Mouse (Mus musculus) heart, postnatal 36 days (tissue): ENCODE measurements around the gene Calm3. TPM values are rescaled to one million over a fixed set of nuclear protein-coding genes. Genes with fewer than 3 reads are reported as not detected.

ENCODE experiments used
- DNase-seq, 2 experiments: peaks; one replicate each; pipeline ENCODE4 v3.0.0; 2021 to 2022
- intact Hi-C: fragments of 180-260 bp; cut with DNase I; formaldehyde crosslinking; loops from one replicate; pipeline ENCODE4 v1.15.1; 2025
- total RNA-seq, 2 experiments: library from RNA; stranded (reverse); gene quantifications; 2 replicates each; pipeline ENCODE4 v1.2.3; 2021

Gene Calm3
- total RNA-seq, 2 experiments from 2014 or later, result 182 to 193 TPM

GRCm38 (mm10) chr7:16895000-16895399, 28.9 kb downstream of the Calm3 start:
- DNase-seq, result peak; percentile 82 to 84
- intact Hi-C loops, result loop anchor here (1.0 kb wide), 1 partner anchor 18 kb away; no protein-coding TSS in a partner anchor

GRCm38 (mm10) chr7:16894279-16894678, 29.6 kb downstream of the Calm3 start:
- no peak for DNase-seq
- intact Hi-C loops, result no loop called here

- intact Hi-C loops, result no loop called here
Observed at GRCm38 (mm10) chr7:16893612-16894011, 30.3 kb downstream of the Calm3 start.

DNA sequence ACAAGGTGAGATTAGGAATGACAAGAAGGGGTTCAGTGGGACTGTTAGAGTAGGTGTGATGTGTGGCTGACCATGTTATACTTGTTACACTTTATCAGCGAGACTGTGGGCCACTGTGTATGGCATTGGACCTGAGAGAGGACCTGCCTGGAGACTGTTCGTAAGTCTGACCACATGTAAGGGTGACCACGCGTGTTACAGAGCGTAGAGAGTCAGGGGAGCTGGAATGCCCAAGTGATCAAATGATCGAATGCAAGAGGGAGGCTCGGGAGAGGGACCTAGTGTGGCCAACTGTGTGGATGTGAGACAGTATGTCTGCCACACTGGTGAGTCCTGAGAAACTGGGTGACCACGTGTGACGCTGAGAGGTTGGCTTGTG, 31.6 kb downstream of the Calm3 start:
- intact Hi-C loops, result loop anchor here (1.0 kb wide), 3 partner anchors 18 to 66 kb away; no protein-coding TSS in a partner anchor
- no peak for DNase-seq

More at GRCm38 (mm10) chr7:16893612-16894011, 30.3 kb downstream of the Calm3 start:
- DNase-seq, result no peak

DNA sequence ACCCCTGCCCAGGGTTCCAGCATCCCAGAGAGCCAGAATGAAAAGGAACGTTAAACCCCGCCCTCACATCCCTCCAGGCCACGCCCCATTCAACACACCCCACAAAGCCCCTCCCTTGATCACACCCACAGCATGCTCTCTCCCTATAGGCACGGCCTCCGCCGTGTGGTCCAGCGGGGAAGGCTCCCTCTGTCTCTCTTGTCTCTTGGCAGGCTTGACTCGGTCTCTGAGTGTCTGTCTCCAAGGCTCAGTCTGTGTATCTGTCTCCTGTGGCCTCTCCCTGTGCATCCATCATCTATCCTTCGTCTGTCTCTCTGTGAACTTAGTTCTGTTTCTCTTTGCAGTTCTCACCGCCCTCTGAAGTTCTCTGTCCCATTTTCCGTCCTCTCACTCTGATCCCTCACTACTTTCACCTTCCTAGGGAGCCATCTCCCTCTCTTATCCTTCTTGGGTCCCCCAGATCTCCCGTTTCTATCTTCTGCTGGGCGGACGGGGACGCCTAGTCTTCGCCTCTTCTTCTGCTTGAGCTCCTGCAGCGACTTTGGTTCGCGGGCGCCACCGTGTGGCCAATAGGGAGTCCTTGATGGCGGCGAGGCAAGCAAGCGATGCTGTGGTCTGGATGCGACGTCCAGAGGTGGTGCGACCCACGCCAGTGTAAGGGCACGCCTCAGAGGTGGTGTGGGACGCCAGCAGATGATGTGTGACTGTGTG, 32.1 kb downstream of the Calm3 start, which contains the start of gene Gng8:
Gng8 (plus strand) TSS at position 146 of the 711 bp plus-strand sequence.
- DNase-seq, result peak; percentile 88 to 89
- intact Hi-C loops, result loop anchor here (1.0 to 2.0 kb wide), 5 partner anchors 17 to 145 kb away; no protein-coding TSS in a partner anchor

GRCm38 (mm10) chr7:16890944-16891343, 33.0 kb downstream of the Calm3 start:
- intact Hi-C loops, result loop anchor here (2.0 kb wide), 2 partner anchors 78 to 144 kb away; no protein-coding TSS in a partner anchor
- peak; percentile 77 to 86 for DNase-seq

DNA sequence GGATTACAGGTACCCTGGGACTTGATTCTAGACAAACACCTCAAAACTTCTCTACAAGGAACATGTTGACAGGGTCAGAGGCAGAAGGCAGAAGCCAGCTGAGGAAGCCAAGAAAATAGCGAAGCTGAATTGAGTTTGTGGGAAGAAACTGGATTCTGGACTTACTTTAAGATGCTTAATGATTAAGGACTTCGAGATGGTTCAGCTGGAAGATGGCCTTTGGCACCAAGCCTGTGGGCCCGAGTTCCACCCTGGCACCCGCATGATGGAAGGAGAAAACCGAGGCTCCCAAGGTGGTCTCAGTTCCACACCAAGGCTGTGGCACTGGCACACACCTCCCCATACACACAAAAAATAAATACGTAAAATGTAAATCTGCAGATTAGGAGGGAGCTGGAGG, 33.4 kb downstream of the Calm3 start:
- intact Hi-C loops, result loop anchor here (2.0 kb wide), 2 partner anchors 78 to 144 kb away; no protein-coding TSS in a partner anchor

DNA sequence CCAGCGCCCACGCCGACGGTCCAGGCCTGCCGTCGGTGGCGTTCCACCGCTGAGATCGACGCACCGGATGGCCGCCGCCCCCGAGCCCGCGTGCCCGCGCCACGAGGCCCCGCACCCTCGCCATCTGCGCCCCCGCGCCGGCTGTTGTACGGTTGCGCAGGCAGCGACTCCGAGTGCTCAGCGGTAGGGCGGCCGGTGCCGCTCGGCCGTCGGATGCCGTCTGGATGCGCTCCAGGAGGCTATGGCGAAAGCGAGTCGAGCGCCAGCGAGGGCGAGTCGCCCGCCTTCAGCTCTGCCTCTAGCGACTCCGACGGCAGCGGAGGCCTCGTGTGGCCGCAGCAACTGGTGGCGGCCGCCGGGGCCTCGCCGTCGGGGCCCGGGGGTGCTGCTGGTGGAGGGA, 38.0 kb downstream of the Calm3 start:
- no peak for DNase-seq

More for the DNA sequence above, 33.4 kb downstream of the Calm3 start:
- DNase-seq, result peak in 1 of 2 experiments; percentile 66

DNA sequence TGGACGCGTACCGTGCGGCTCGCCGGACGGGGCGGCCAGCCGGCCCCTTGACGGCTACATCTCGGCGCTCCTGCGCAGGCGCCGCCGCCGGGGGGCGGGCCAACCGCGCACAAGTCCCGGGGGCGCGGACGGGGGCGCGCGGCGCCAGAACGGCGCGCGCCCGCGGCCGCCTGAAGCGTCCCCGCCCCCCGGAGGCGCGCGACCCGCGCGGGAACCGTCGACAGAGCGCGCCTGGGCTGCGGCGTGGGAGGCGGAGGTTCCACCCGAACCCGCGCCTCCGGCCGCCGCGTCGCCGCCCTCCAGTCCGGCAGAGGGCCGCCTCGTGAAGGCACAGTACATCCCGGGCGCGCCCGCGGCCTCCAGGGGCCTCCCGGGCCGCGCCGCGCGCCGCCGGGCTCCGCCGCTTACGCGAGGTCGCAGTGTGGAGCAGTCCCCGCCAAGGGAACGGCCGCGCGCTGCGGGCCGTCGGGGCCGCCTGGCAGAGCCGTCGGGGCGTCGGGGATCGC, 38.6 kb downstream of the Calm3 start:
- intact Hi-C loops, result no loop called here

More for the DNA sequence above, 38.0 kb downstream of the Calm3 start:
- intact Hi-C loops, result no loop called here

GRCm38 (mm10) chr7:16884334-16884733, 39.6 kb downstream of the Calm3 start:
- intact Hi-C loops, result no loop called here
- no peak for DNase-seq

More for the DNA sequence above, 38.6 kb downstream of the Calm3 start:
- DNase-seq, result no peak

DNA sequence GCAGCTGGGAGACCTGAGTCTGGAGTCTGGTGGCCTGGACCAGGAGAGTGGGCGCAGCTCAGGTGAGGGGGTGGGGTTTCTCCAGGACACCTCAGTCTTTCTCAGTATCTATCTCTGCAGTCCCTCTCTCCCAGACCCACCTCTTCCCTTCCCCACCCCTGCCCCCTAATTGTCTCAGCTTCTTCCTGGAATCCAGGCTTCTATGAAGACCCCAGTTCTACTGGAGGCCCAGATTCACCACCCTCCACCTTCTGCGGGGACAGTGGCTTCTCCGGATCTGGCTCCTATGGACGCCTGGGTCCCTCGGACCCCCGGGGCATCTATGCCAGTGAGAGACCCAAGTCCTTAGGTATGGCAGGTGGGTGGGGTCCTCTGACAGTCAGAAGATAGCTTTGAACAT, 40.8 kb downstream of the Calm3 start:
- no peak for DNase-seq
- intact Hi-C loops, result no loop called here

DNA sequence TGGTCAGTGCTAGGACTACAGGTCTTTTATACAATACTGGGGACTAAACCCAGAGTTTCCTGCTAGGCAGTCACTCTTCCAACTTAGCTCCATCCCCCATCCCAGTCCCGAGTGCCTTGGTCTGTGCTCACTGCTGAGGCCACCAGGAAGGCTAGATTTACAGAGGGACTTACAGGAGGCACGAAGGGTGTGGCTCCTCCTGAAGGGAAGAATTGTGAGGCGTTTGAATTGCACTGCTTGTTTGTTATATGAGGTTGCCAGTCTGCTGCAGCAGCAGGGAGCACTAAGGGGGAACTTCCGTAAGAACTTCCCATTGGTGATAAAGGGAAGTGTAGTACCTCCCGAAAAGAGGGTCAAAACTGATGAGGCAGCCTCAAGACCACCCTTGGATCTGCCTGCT, 43.3 kb downstream of the Calm3 start:
- no peak for DNase-seq
- intact Hi-C loops, result no loop called here

- DNase-seq, result peak; percentile 31 to 54
- intact Hi-C loops, result no loop called here
Observed at GRCm38 (mm10) chr7:16879796-16880547, 43.9 kb downstream of the Calm3 start.

DNA sequence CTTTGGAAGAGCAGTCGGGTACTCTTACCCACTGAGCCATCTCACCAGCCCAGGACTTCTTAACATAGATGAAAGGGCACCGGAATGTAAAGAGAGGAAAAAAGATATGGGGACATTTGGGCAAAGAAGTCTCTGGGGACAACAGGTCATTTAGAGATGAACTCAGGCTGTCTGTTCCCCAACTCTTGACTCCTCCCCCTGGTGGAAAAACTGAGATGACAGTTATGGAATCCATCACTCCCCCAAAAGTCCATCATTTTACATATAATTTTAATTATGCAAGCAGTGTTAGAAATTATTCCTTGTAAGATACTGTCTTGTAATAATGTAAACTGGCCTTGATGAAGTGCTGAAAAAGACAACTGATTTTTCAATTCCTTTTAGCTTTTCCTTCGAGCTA, 46.2 kb downstream of the Calm3 start:
- intact Hi-C loops, result no loop called here

DNA sequence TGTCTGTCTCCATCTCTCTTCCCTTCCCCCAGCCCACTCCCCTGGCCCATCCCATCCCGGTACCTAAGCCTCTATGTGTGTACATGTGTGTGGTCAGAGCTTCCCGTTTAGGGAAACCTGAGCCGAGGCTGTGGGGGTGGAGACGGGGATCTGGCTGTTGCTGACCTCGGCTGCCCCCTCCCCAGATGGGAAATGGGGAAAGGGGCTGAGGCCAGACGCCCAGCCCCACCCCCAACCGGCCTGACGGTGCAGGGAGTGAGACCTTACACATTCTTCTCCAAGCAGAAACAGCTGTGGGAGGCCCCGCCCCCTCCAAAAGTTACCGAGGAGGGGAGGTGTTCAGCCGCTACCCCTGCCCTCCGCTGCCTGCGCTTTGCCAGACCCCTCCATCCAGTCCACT, 47.3 kb downstream of the Calm3 start:
- no peak for DNase-seq
- intact Hi-C loops, result no loop called here

More for the DNA sequence above, 46.2 kb downstream of the Calm3 start:
- no peak for DNase-seq

- DNase-seq, result no peak
- intact Hi-C loops, result no loop called here
Observed at GRCm38 (mm10) chr7:16876006-16876405, 47.9 kb downstream of the Calm3 start.

GRCm38 (mm10) chr7:16875326-16875725, 48.6 kb downstream of the Calm3 start:
- intact Hi-C loops, result no loop called here
- no peak for DNase-seq

DNA sequence AGATGAGACGGTGACA, 48.8 kb downstream of the Calm3 start, which contains the start of gene Dact3:
Dact3 (plus strand) TSS at position 8 of the 16 bp plus-strand sequence.
- intact Hi-C loops, result no loop called here
- DNase-seq, result no peak

GRCm38 (mm10) chr7:16874756-16875309, 49.1 kb downstream of the Calm3 start:
- DNase-seq, result peak; percentile 98 to 99
- intact Hi-C loops, result loop anchor here (1.0 kb wide), 1 partner anchor 17 kb away; no protein-coding TSS in a partner anchor

DNA sequence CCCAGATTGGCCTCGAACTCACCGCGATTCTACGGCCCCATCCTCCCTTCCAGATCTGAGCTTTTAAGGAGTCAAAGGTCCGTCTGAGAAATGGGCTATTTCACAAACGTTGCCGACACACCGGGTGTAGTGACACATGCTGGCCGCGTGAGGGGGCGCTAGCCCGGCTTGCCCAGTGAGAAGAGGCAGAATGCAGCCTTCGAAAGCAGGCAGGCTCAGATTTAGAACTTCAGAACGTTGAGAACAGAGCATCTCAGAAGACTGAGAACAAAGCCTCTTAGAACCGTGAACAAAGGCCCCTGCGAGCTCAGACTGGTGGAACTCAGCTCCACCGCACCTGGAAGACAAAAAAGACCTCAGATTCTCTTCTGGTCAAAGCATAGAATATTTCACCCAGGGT, 49.7 kb downstream of the Calm3 start:
- peak; percentile 82 for DNase-seq
- intact Hi-C loops, result loop anchor here (1.0 kb wide), 1 partner anchor 18 kb away; no protein-coding TSS in a partner anchor

- DNase-seq, result no peak
- intact Hi-C loops, result no loop called here
Observed at GRCm38 (mm10) chr7:16873392-16873791, 50.5 kb downstream of the Calm3 start.
